Mouse (Mus musculus) layer of hippocampus, adult 9-10 months (tissue): ENCODE measurements around the gene Gm21704.
"Not testable (repeated sequence)": the region's sequence is repeated elsewhere in the genome, so short reads cannot be mapped to it uniquely, and the experiment has no call there.

ENCODE experiments used
- DNase-seq: peaks from one replicate; pipeline ENCODE4 v3.0.0; 2022; ENCODE audit warnings: low spot score

Gene Gm21704

GRCm38 (mm10) chrY:3410067-3410466, at the start of gene Gm21704, which contains the start of gene Gm21708:
Gene Gm21704 (minus strand): TSS chrY:3410167.
Gene Gm21708 (minus strand): TSS chrY:3410167.
- not testable (repeated sequence) for DNase-seq

GRCm38 (mm10) chrY:3345229-3345628, 64.7 kb downstream of the Gm21704 start, which contains the start of gene Gm21693:
Gene Gm21693 (minus strand): TSS chrY:3345329.
- DNase-seq: not testable (repeated sequence)

- peak; percentile 7 for DNase-seq
Measured at GRCm38 (mm10) chrY:3340661-3341060, 69.3 kb downstream of the Gm21704 start.
